Mouse (Mus musculus) intestine, postnatal 0 days (tissue): ENCODE data around the gene Tuba8. TPM values are rescaled to one million over a fixed set of nuclear protein-coding genes. Genes with fewer than 3 reads are reported as not detected.

ENCODE experiments used
- ATAC-seq: fragments of 200-750 bp; cut with Nextera tagmentation; 2 replicates; pipeline ENCODE4 v1.8.0; 2017; ENCODE audit warnings: mild to moderate bottlenecking, moderate TSS enrichment, moderate library complexity
- H3K27ac ChIP-seq: fragments of 300-500 bp; sonication (generic); 2 replicates; pipeline ENCODE4 v1.5.1; 2014; ENCODE audit warnings: mild to moderate bottlenecking, low read depth, low read length, moderate library complexity
- H3K27me3 ChIP-seq: fragments of 300-500 bp; sonication (generic); replicated peaks from 2 replicates; pipeline ENCODE4 v1.6.1; 2014; ENCODE audit warnings: low read length, mixed read lengths; ENCODE audit not compliant: control insufficient read depth, insufficient read depth
- H3K36me3 ChIP-seq: fragments of 300-500 bp; sonication (generic); 2 replicates; pipeline ENCODE4 v1.6.1; 2014; ENCODE audit warnings: mild to moderate bottlenecking, moderate library complexity; ENCODE audit not compliant: control insufficient read depth, insufficient read depth
- H3K4me1 ChIP-seq: fragments of 300-500 bp; sonication (generic); replicated peaks from 2 replicates; pipeline ENCODE4 v1.6.1; 2014; ENCODE audit warnings: antibody characterized with exemption, low read length, mixed read lengths; ENCODE audit not compliant: control insufficient read depth, insufficient read depth
- H3K4me2 ChIP-seq: fragments of 300-500 bp; sonication (generic); replicated peaks from 2 replicates; pipeline ENCODE4 v1.6.1; 2014; ENCODE audit warnings: low read depth, mild to moderate bottlenecking, moderate library complexity
- H3K4me3 ChIP-seq: fragments of 300-500 bp; sonication (generic); 2 replicates; pipeline ENCODE4 v1.5.1; 2014; ENCODE audit warnings: low read depth, low read length
- H3K9ac ChIP-seq: fragments of 300-500 bp; sonication (generic); 2 replicates; pipeline ENCODE4 v1.6.1; 2014; ENCODE audit warnings: mild to moderate bottlenecking, low read depth, low read length
- H3K9me3 ChIP-seq: fragments of 300-500 bp; sonication (generic); 2 replicates; pipeline ENCODE4 v1.6.1; 2016; ENCODE audit warnings: mixed run types; ENCODE audit not compliant: control insufficient read depth
- CTCF ChIP-seq: sonication (generic); IDR thresholded peaks from 2 replicates; pipeline ENCODE4 v1.5.1; 2016; ENCODE audit warnings: low read depth, mild to moderate bottlenecking, control low read depth, antibody characterized with exemption, moderate library complexity
- WGBS: fragments of 180-500 bp; shearing (Covaris S2); extraction: QIAGEN DNeasy Blood & Tissue Kit; methylation state at CpG from one replicate; pipeline ENCODE4 v1.1.7; 2014; 5-methylcytosine and 5-hydroxymethylcytosine counted together
- polyA plus RNA-seq: library from polyadenylated mRNA; unstranded; fragments of >200 nt; fragmentation: Nextera tagmentation; extraction: Ambion mirVana; gene quantifications from 2 replicates; pipeline ENCODE4 v1.2.1, GENCODE M21; 2015

The Tuba8 gene
- polyA plus RNA-seq, 1 experiment from 2014 or later: 0.31 TPM

DNA sequence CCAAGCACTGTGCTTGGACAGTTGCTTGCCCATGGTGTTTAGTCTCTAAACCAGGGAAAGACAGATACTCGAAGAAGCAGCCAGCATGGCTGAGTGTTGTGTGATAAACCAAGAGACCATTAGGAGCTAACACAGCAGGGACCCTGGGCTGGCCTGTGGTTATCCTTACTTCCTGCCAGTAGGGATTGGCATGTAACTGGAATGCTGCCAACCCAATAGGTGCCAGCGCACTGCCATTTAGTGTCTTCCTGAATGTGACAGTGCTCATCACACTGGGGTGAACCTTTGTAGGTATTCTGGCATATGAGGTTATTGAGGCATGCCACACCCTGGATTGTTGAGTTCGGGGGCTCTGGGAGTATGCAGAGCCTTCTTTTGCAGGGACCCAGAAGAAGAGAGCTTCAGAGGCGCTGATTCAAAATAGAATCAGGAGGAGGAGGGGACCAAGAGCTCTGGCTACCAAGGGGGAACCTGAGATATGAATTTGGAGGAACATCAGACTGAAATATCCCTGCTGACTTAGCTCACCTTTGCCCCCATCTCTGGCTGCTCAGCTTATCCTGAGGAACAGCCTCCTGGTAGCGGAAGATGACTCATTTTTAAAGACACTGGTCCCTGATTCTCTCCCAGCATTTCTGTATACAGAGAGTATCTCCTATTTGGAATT lies 6.2 kb downstream of the Tuba8 start:
- WGBS: 77% methylated on average over 5 of the region's 5 CpGs
- H3K9ac ChIP-seq: no peak overlapping the region
- H3K4me3 ChIP-seq: no peak overlapping the region
- H3K4me2 ChIP-seq: no peak overlapping the region
- no peaks in the 10 kb centered on the region for H3K36me3 ChIP-seq
- no peaks in the 10 kb centered on the region for H3K4me1 ChIP-seq
- no peak overlapping the region for H3K27ac ChIP-seq
- no peaks in the 10 kb centered on the region for H3K9me3 ChIP-seq
- TF ChIP-seq CTCF: no peak
- ATAC-seq: no peak
- H3K27me3 ChIP-seq: peaks cover 4% of the 10 kb centered on the region; the same call in 1 of the 2 replicates

GRCm38 (mm10) chr6:121218002-121218401 lies 7.5 kb downstream of the Tuba8 start:
- H3K27me3 ChIP-seq: no peaks in the 10 kb centered on the region; the same call in 1 of the 2 replicates
- H3K9me3 ChIP-seq: no peaks in the 10 kb centered on the region
- H3K27ac ChIP-seq: no peak overlapping the region
- H3K4me1 ChIP-seq: no peaks in the 10 kb centered on the region
- H3K4me2 ChIP-seq: no peak overlapping the region
- H3K4me3 ChIP-seq: no peak overlapping the region
- TF ChIP-seq CTCF: no peak
- H3K9ac ChIP-seq: no peak overlapping the region
- ATAC-seq: no peak
- H3K36me3 ChIP-seq: no peaks in the 10 kb centered on the region
- WGBS: 84% methylated on average over 7 of the region's 7 CpGs

GRCm38 (mm10) chr6:121219406-121219805 lies 8.9 kb downstream of the Tuba8 start:
- no peak overlapping the region for H3K4me3 ChIP-seq
- H3K9ac ChIP-seq: no peak overlapping the region
- no peak overlapping the region for H3K4me2 ChIP-seq
- H3K36me3 ChIP-seq: no peaks in the 10 kb centered on the region
- H3K27me3 ChIP-seq: no peaks in the 10 kb centered on the region; the same call in 1 of the 2 replicates
- no peak overlapping the region for H3K27ac ChIP-seq
- H3K4me1 ChIP-seq: no peaks in the 10 kb centered on the region
- H3K9me3 ChIP-seq: no peaks in the 10 kb centered on the region
- TF ChIP-seq CTCF: no peak
- WGBS: 78% methylated on average over 4 of the region's 4 CpGs
- ATAC-seq: no peak

DNA sequence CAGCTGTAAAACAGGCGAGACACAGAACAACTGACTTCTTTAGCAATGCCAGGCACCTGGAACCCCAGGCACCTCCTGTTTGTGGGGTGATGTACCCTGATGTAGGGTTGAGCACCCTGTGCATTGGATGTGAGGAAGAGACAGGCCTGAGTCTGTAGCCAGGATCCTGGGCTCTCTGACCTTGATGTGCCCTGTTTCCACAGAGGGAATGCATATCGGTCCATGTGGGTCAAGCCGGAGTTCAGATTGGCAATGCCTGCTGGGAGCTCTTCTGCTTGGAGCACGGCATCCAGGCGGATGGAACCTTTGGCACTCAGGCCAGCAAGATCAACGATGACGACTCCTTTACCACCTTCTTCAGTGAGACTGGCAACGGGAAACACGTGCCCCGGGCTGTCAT lies 9.7 kb downstream of the Tuba8 start:
- Histone ChIP-seq H3K4me3 (no peak overlapping the region), H3K36me3 (no peaks in the 10 kb centered on the region), H3K4me1 (no peaks in the 10 kb centered on the region), H3K4me2 (no peak overlapping the region), H3K27ac (no peak overlapping the region), H3K9me3 (no peaks in the 10 kb centered on the region), H3K27me3 (no peaks in the 10 kb centered on the region; the same call in 1 of the 2 replicates), H3K9ac (no peak overlapping the region)
- ATAC-seq: no peak
- WGBS: 89% methylated on average over 10 of the region's 10 CpGs
- no peak for TF ChIP-seq CTCF

GRCm38 (mm10) chr6:121221876-121222597 lies 11.5 kb downstream of the Tuba8 start:
- TF ChIP-seq CTCF: no peak
- WGBS: 64% methylated on average over 8 of the region's 8 CpGs
- no peaks in the 10 kb centered on the region for H3K36me3 ChIP-seq
- H3K9ac ChIP-seq: no peak overlapping the region
- H3K27me3 ChIP-seq: no peaks in the 10 kb centered on the region; the same call in 1 of the 2 replicates
- no peak overlapping the region for H3K4me2 ChIP-seq
- no peaks in the 10 kb centered on the region for H3K9me3 ChIP-seq
- no peak overlapping the region for H3K27ac ChIP-seq
- no peak overlapping the region for H3K4me3 ChIP-seq
- no peak for ATAC-seq
- H3K4me1 ChIP-seq: no peaks in the 10 kb centered on the region

DNA sequence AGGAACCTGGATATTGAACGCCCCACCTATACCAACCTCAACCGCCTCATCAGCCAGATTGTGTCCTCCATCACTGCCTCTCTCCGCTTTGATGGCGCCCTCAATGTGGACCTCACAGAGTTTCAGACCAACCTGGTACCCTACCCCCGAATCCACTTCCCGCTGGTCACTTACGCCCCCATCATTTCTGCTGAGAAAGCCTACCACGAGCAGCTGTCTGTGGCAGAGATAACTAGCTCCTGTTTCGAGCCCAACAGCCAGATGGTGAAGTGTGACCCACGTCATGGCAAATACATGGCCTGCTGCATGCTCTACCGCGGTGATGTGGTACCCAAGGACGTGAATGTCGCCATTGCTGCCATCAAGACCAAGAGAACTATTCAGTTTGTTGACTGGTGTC lies 12.5 kb downstream of the Tuba8 start:
- no peak for TF ChIP-seq CTCF
- no peak overlapping the region for H3K27ac ChIP-seq
- H3K9ac ChIP-seq: no peak overlapping the region
- ATAC-seq: no peak
- H3K4me1 ChIP-seq: no peaks in the 10 kb centered on the region
- H3K4me3 ChIP-seq: no peak overlapping the region
- H3K27me3 ChIP-seq: no peaks in the 10 kb centered on the region; the same call in 1 of the 2 replicates
- H3K9me3 ChIP-seq: no peaks in the 10 kb centered on the region
- no peaks in the 10 kb centered on the region for H3K36me3 ChIP-seq
- WGBS: 96% methylated on average over 14 of the region's 14 CpGs
- H3K4me2 ChIP-seq: no peak overlapping the region
